Mouse (Mus musculus) cerebellum, adult (tissue): Measurements from ENCODE around the gene Prpf8.
"Not testable (repeated sequence)": the region's sequence is repeated elsewhere in the genome, so short reads cannot be mapped to it uniquely, and the experiment has no call there.

Experiments
- ATAC-seq: cut with Nextera tagmentation; 2 replicates; pipeline ENCODE4 v1.9.2; 2017; ENCODE audit warnings: mild to moderate bottlenecking, moderate library complexity, mixed read lengths; ENCODE audit not compliant: insufficient number of reproducible peaks, low FRiP score, low TSS enrichment

Gene Prpf8

GRCm38 (mm10) chr11:75551961-75552441, 65.4 kb downstream of the Prpf8 start:
- ATAC-seq: peak; percentile 68; the same call in 1 of the 2 replicates

GRCm38 (mm10) chr11:75552906-75553482, 66.4 kb downstream of the Prpf8 start:
- ATAC-seq: no peak

- ATAC-seq: not testable (repeated sequence)
Measured at GRCm38 (mm10) chr11:75556006-75556405, 69.4 kb downstream of the Prpf8 start.

- no peak for ATAC-seq
Measured at GRCm38 (mm10) chr11:75557142-75557541, 70.5 kb downstream of the Prpf8 start.

- no peak for ATAC-seq
Measured at GRCm38 (mm10) chr11:75558101-75558500, 71.5 kb downstream of the Prpf8 start.
